Mouse (Mus musculus): Measurements from ENCODE around the gene Etv1. TPM values are rescaled to one million over a fixed set of nuclear protein-coding genes. Genes with fewer than 3 reads are reported as not detected.
"Not testable (repeated sequence)": the region's sequence is repeated elsewhere in the genome, so short reads cannot be mapped to it uniquely, and the experiment has no call there.

The Etv1 gene
- total RNA-seq, 2 experiments from 2014 or later, result not detected

GRCm38 (mm10) chr12:38814010-38814786, 35.0 kb downstream of the Etv1 start:
- ATAC-seq (replicated peaks; ENCODE audit: poor library complexity), result 0 out of 2 replicates have a peak, but pooled peaks have one; percentile 23

DNA sequence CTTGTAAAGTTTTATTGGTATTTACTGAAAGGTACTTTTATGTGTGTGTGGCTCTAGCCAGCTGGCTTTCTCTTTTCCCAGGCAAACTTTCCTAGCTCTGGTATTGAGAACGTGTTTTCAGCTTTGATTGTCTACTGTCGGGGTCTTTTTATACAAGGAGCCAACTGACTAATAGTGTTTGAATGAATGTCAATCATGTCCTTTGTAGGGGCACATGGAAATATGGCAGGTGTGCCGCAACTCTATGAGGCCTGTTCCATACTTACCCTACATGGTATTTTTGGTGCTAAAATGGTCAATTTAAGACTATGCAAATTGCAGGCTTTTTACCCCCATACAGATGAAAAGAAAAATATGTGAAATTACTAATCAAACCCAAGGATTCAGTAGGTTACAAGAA, 37.1 kb downstream of the Etv1 start:
- ATAC-seq (replicated peaks; ENCODE audit: poor library complexity), result no peak

DNA sequence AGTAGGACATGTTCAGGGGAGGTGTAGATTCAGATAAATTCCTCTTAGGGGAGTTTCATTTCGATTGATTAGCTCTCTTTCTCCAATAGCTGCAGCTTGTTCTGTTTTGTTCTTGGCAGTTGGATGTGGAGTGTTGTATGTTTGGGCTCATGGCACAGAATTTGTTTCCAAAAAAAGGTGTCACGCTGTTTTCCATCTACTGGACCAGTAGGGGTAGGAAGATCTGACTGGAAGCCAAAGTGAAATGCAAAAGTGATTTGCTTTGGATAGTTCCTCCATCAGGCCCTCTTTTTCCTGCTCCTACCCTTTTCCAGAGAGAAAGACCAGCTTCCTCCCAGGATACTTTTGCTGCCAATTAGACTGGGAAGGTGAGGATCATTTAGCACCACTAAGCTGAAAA, 39.1 kb downstream of the Etv1 start:
- ATAC-seq (replicated peaks; ENCODE audit: poor library complexity), result no peak

- ATAC-seq (replicated peaks; ENCODE audit: poor library complexity), result no peak
Observed at GRCm38 (mm10) chr12:38820642-38821041, 41.5 kb downstream of the Etv1 start.

DNA sequence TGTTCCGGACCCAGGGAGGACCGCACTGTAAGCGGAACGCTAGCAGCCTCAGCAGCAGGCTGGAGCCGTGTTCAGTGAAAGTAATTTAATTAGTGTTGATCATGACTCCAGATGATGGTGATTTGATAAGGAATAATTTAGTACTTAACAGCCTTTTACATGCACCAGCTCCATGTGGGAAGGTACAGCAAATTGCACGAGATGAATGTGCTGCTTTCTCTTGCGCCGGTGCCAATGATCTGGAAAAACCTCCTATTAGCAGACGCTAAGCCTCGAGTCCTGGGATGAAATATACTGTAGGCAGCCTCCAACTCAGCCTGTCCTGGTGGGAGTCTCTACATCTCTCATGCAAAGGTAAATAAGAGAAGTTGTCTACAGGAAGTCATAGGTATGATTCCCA, 45.2 kb downstream of the Etv1 start:
- ATAC-seq (replicated peaks; ENCODE audit: poor library complexity), result no peak

GRCm38 (mm10) chr12:38832981-38833380, 53.8 kb downstream of the Etv1 start:
- no peak for ATAC-seq (replicated peaks; ENCODE audit: poor library complexity)

GRCm38 (mm10) chr12:38834581-38834980, 55.4 kb downstream of the Etv1 start:
- ATAC-seq (replicated peaks; ENCODE audit: poor library complexity), result no peak

DNA sequence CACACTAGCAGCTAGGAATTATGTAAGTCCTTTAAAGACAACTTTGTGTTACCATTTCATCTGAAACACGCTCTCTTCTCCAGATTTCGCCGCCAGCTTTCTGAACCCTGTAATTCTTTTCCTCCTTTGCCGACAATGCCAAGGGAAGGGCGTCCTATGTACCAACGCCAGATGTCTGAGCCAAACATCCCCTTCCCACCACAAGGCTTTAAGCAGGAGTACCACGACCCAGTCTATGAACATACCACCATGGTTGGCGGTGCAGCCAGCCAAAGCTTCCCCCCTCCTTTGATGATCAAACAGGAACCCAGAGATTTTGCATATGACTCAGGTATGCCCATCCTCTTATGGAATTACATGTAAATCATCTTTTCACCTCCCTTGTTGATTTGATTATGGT, 55.8 kb downstream of the Etv1 start:
- not testable (repeated sequence) for ATAC-seq (replicated peaks; ENCODE audit: poor library complexity)

DNA sequence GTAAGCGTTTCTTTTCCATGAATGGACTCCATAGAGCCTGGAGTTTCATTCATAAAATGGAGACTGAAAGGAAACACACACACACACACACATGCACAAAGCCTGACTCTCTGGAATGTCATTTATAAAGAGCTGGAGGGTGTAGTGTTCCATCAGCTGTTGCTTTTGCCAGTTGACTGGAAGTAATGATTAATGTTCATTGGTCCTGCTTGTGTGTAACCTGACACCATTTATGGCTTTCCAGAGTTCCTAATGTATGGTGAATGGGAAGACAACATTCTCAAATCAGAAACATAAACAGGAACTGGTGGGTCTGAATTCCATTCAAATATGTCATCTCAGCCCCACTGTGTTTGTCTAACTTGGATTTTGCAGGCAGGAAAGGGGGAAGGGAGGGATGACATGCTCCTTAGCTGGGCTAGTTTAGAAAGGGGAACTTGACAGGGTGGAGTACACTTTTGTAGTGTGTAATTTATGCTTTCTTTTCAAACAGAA, 64.7 kb downstream of the Etv1 start:
- ATAC-seq (replicated peaks; ENCODE audit: poor library complexity), result peak; percentile 71

DNA sequence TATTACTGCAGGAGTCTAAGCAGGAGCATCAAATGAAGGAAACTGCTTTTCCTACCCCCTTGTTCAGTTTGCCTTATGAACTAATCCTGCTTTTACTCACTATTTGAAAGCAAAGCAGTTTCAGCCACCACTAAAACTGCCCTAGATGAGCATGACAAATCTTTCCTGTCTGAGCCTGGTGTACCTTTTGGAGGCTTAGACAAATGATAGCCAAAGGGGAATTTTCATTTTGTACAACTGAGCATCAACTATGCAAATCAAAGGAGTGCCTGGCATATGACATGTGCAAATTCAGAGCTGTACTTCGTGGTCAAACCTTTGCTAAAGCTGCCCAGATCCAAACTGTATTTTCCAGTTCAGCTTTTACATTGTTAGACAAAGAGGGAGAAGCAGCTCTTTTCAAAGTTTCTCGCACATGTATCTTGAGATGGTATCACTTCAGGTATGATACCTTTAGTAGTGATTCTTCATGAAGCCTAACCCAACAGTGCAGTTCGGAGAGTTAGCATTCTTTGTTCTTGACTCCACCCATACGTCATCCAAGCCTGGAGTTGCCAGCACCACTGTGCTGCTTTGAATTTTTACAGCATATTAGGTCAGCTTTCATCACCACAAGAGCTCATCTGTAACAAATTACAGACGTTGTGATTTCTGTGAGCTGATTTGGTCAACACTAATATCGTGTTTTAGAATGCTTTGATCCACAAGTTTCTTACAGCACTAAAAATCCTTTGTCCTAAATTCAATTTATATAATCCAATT, 68.5 kb downstream of the Etv1 start:
- no peak for ATAC-seq (replicated peaks; ENCODE audit: poor library complexity)

- no peak for ATAC-seq (replicated peaks; ENCODE audit: poor library complexity)
Observed at GRCm38 (mm10) chr12:38849994-38850393, 70.8 kb downstream of the Etv1 start.

GRCm38 (mm10) chr12:38854274-38854673, 75.1 kb downstream of the Etv1 start:
- peak; percentile 29 for ATAC-seq (replicated peaks; ENCODE audit: poor library complexity)

GRCm38 (mm10) chr12:38854751-38855150, 75.6 kb downstream of the Etv1 start:
- ATAC-seq (replicated peaks; ENCODE audit: poor library complexity), result peak; percentile 69

DNA sequence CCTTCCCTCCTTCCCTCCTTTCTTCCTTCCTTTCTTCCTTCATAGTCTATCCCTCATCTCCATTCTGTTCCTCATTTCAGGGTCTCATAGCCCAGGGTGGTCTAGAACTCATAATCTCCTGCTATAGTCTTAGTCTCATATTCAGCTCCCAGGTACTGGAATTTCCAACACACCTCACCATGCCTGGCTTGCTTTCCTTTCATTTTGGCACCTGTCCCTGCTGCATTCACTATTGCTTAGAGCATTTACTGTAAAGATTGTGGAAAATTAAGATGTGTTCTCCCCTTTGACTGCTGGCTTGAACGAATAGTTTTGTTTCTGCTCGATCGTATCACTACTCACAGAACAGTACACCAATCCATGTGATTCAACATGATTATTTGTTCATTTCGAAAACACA, 80.5 kb downstream of the Etv1 start:
- ATAC-seq (replicated peaks; ENCODE audit: poor library complexity), result no peak

DNA sequence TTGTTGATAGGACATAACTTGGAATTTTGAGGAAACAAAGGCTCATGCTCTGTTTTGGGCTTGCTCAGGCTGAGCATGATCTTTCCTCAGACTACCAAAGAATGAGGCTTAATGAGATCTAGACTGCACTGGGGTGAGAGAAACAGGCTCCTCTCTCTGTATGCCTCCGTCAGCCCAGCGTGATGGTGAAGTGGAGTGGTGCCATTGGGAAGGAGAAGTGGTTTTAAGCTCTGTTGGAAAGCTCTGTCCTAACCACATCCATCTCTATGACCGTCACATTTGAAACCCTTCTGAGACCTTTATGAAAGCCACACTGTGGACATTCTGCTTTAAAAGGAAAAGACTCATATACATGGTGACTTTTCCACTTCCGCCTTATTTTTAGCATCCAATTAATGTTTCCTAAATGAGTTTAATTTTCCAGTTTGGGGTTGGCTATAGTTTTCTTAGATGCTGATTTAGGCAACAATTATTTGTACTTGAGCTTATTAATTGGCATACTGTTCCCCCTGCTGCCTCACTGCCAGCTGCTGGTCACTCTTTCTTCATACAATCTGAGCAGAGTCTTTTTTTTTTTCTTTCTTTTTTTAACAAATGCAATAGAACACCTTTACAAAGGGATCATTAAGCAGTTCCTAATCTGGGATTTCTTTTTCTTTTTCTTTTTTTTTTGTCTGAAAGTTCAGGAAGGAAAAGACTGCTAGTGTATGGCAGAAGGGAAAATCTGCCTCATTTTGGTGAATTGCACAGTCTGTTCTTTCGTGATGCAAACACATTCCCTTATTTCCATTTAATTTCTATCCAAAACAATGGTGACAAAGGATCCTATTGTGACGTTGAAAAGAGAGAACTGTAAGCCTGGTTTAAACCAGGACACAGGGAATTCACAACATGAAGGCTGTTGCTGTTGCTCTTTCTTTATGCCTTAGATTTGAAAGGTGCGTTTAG, 81.3 kb downstream of the Etv1 start:
- ATAC-seq (replicated peaks; ENCODE audit: poor library complexity), result peak; percentile 82

DNA sequence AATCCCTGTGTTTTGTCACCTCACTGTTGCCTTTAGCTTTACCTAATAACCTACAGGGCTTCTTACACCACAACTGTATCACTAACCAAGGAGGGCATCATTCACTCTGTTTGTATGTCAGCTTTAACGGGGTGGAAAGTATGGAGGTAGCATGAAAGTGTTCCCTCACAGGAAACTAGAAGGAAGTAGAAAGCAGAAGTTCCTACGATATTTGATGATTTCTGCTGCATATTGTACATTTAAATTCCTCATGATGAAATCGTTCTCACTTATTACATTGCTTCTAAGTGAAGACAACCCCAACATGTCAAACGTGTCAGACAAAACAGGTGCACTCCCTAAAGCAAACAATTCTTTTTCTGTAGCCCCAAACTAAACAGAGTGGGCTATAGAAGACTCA, 84.2 kb downstream of the Etv1 start:
- ATAC-seq (replicated peaks; ENCODE audit: poor library complexity), result peak; percentile 70

DNA sequence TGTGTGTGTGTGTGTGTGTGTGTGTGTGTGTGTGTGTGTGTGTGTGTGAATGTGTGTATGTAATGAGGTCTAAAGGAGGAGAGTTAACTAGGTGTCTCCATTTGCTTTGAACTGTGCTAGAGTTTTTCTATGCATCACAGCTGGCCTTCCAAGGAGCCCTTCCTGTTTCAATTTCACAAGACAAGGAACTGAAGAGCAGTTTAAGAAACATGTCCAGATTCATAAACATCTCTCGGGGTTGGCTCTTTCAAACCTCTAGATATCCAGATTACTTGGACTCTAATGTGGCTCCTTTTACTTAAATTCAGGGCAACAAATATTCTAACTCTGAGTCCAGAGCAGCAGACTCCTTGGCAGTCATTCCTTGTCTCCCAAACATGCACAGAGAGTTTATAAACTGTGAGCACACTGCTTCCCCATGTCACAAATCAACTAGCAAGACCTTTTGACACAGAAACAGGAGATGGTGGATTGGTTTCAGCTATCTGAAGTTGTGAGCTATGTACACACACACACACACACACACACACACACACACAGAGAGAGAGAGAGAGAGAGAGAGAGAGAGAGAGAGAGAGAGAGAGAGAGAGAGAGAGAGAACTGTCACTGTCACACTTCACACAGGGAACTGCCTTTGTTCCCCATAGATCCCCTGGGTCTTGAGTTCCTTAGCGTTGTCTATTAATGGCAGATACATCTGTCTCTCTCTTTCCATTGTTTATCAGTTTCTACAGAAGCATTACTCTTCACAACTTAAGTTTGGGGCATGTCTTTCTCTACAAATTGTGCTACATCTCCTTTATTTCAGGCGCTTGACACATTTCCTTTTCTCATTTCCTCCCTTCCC, 85.0 kb downstream of the Etv1 start:
- ATAC-seq (replicated peaks; ENCODE audit: poor library complexity), result peak; percentile 46

GRCm38 (mm10) chr12:38874470-38874995, 95.4 kb downstream of the Etv1 start:
- no peak for ATAC-seq (replicated peaks; ENCODE audit: poor library complexity)

DNA sequence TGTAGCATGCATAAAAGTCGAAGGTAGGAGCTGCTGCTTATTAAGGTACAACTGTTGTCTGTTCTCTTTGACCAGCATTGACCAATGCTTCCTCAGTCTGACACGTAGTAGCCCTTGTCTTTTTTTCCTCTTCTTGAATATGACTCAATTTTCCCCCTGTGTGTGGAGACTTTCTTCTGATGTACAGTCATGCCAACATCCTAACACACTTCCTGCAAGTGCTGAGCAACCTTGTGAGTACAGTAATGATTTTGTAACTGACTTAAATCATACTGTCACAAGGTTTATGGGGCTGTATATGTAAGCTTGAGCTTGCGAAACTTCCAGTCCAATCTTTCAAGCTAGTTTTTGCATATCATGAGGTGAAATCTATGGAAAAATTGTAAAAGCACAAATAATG, 125.3 kb downstream of the Etv1 start:
- peak; percentile 98 for ATAC-seq (replicated peaks; ENCODE audit: poor library complexity)

GRCm38 (mm10) chr12:38906314-38906713, 127.1 kb downstream of the Etv1 start:
- no peak for ATAC-seq (replicated peaks; ENCODE audit: poor library complexity)
